Mouse (Mus musculus): ENCODE data around the gene Eif1. TPM values are rescaled to one million over a fixed set of nuclear protein-coding genes. Genes with fewer than 3 reads are reported as not detected.
"Not testable (repeated sequence)": the region's sequence is repeated elsewhere in the genome, so short reads cannot be mapped to it uniquely, and the experiment has no call there.

Eif1 gene
- total RNA-seq, 2 experiments from 2014 or later = 642 to 677 TPM

GRCm38 (mm10) chr11:100308672-100309071, 11.0 kb upstream of the Eif1 start:
- intact Hi-C loops (cut with DNase I); DNase-seq: not testable (repeated sequence)

GRCm38 (mm10) chr11:100311656-100312055, 8.0 kb upstream of the Eif1 start:
- intact Hi-C loops (cut with DNase I) = no loop called here
- no peak for DNase-seq

GRCm38 (mm10) chr11:100312096-100312679, 7.5 kb upstream of the Eif1 start:
- DNase-seq = no peak
- intact Hi-C loops (cut with DNase I) = no loop called here

GRCm38 (mm10) chr11:100313424-100313823, 6.3 kb upstream of the Eif1 start:
- intact Hi-C loops (cut with DNase I) = no loop called here

GRCm38 (mm10) chr11:100315439-100315838, 4.2 kb upstream of the Eif1 start:
- intact Hi-C loops (cut with DNase I) = no loop called here
- DNase-seq = no peak

More at GRCm38 (mm10) chr11:100313424-100313823, 6.3 kb upstream of the Eif1 start:
- DNase-seq = no peak

- DNase-seq = no peak
- intact Hi-C loops (cut with DNase I) = no loop called here
Measured at GRCm38 (mm10) chr11:100317826-100318380, 1.8 kb upstream of the Eif1 start.

- no peak for DNase-seq
- intact Hi-C loops (cut with DNase I) = no loop called here
Measured at GRCm38 (mm10) chr11:100318529-100319451, 895 bp upstream of the Eif1 start.

GRCm38 (mm10) chr11:100320172-100320630, 516 bp downstream of the Eif1 start:
- DNase-seq = peak; percentile 98
- intact Hi-C loops (cut with DNase I) = no loop called here

GRCm38 (mm10) chr11:100320701-100321410, 1.2 kb downstream of the Eif1 start:
- intact Hi-C loops (cut with DNase I); DNase-seq: not testable (repeated sequence)

- DNase-seq; intact Hi-C loops (cut with DNase I): not testable (repeated sequence)
Measured at GRCm38 (mm10) chr11:100321479-100322305, 2.0 kb downstream of the Eif1 start.

GRCm38 (mm10) chr11:100322591-100323258, 3.0 kb downstream of the Eif1 start:
- no peak for DNase-seq
- intact Hi-C loops (cut with DNase I) = no loop called here

GRCm38 (mm10) chr11:100323578-100323977, 3.9 kb downstream of the Eif1 start:
- DNase-seq = peak; percentile 61

GRCm38 (mm10) chr11:100325062-100325629, 5.5 kb downstream of the Eif1 start:
- intact Hi-C loops (cut with DNase I) = no loop called here
- no peak for DNase-seq

More at GRCm38 (mm10) chr11:100323578-100323977, 3.9 kb downstream of the Eif1 start:
- intact Hi-C loops (cut with DNase I) = no loop called here

- DNase-seq = no peak
- intact Hi-C loops (cut with DNase I) = no loop called here
Measured at GRCm38 (mm10) chr11:100327316-100327715, 7.6 kb downstream of the Eif1 start.

- DNase-seq = no peak
- intact Hi-C loops (cut with DNase I) = no loop called here
Measured at GRCm38 (mm10) chr11:100327761-100328160, 8.1 kb downstream of the Eif1 start.

- DNase-seq = no peak
- intact Hi-C loops (cut with DNase I) = no loop called here
Measured at GRCm38 (mm10) chr11:100330235-100330634, 10.6 kb downstream of the Eif1 start.

GRCm38 (mm10) chr11:100330816-100331375, 11.2 kb downstream of the Eif1 start:
- DNase-seq; intact Hi-C loops (cut with DNase I): not testable (repeated sequence)

GRCm38 (mm10) chr11:100332766-100333515, 13.3 kb downstream of the Eif1 start:
- no peak for DNase-seq
- intact Hi-C loops (cut with DNase I) = no loop called here
